Mouse (Mus musculus) ovary, adult 10 weeks (tissue): Measurements from ENCODE around the gene Vmn2r81. TPM values are rescaled to one million over a fixed set of nuclear protein-coding genes. Genes with fewer than 3 reads are reported as not detected.

Experiments used
- polyA plus RNA-seq: library from polyadenylated mRNA; stranded (reverse); fragments of 350-450 nt; fragmentation: Illumina TruSeq; extraction: RNeasy Lipid Tissue Mini Kit (QIAGEN cat#74804); gene quantifications from one replicate; pipeline ENCODE4 v1.2.3, GENCODE M21; 2014

Vmn2r81 gene
- polyA plus RNA-seq = not detected

DNA sequence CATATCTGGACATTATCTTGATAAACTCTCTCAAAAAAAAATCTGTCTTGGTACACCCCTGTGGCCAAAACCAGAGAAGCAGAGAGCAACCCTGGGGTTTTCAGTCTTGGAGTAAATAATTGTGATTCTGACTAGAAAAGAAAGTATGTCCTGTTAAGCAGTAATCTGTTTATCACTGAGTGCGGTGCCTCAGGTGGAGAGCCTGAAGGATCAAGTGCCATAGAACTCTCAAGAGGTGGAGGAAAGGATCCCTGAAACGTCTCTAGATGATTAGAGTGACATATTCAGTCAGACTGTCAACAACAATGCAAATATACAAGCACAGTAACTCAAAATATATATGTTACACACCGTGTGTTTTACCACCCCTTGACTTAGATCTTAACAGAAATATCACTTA, at the start of gene Vmn2r81:
TSS of gene Vmn2r81 (plus strand) at position 301 of the 400 bp plus-strand sequence.

Other genes with a start within 250 kb of the Vmn2r81 start
- gene Olfr1351, start 235.2 kb upstream of the Vmn2r81 start, polyA plus RNA-seq = not detected
- gene Olfr57, start 219.0 kb upstream of the Vmn2r81 start, polyA plus RNA-seq = not detected
- gene 2610008E11Rik, start 150.1 kb upstream of the Vmn2r81 start, polyA plus RNA-seq = 175 TPM
- not detected for gene Vmn2r80, start 98.9 kb upstream of the Vmn2r81 start, polyA plus RNA-seq
- gene Vmn2r82, start 108.8 kb downstream of the Vmn2r81 start, polyA plus RNA-seq = not detected
- not detected for gene Vmn2r83, start 221.0 kb downstream of the Vmn2r81 start, polyA plus RNA-seq